Mouse (Mus musculus) heart, embryonic 11.5 days (tissue): ENCODE measurements at regions not wholly inside any gene's neighbourhood (a gene's known extent, or its start where the extent isn't known, plus 50 kb on each side); places are given as distances from the start of the nearest gene placed in this dataset.

ENCODE experiments used
- ATAC-seq: fragments of 200-750 bp; cut with Nextera tagmentation; replicated peaks from 2 replicates; pipeline ENCODE4 v1.8.0; 2017; ENCODE audit warnings: moderate library complexity; ENCODE audit not compliant: insufficient number of reproducible peaks, low FRiP score, low TSS enrichment
- H3K27ac ChIP-seq: fragments of 300-500 bp; sonication (generic); 2 replicates; pipeline ENCODE4 v1.5.1; 2014; ENCODE audit warnings: mild to moderate bottlenecking, low read depth, low read length
- H3K27me3 ChIP-seq: fragments of 300-500 bp; sonication (generic); 2 replicates; pipeline ENCODE4 v1.6.1; 2014; ENCODE audit warnings: mild to moderate bottlenecking, low read length, mixed read lengths; ENCODE audit not compliant: control insufficient read depth, insufficient read depth
- H3K36me3 ChIP-seq: fragments of 300-500 bp; sonication (generic); 2 replicates; pipeline ENCODE4 v1.6.1; 2014; ENCODE audit warnings: mild to moderate bottlenecking, low read length, moderate library complexity, mixed read lengths; ENCODE audit not compliant: control insufficient read depth, insufficient read depth
- H3K4me1 ChIP-seq: fragments of 300-500 bp; sonication (generic); 2 replicates; pipeline ENCODE4 v1.6.1; 2014; ENCODE audit warnings: low read length; ENCODE audit not compliant: control insufficient read depth, insufficient read depth
- H3K4me2 ChIP-seq: fragments of 300-500 bp; sonication (generic); 2 replicates; pipeline ENCODE4 v1.6.1; 2014; ENCODE audit warnings: mild to moderate bottlenecking, moderate library complexity
- H3K4me3 ChIP-seq: fragments of 300-500 bp; sonication (generic); 2 replicates; pipeline ENCODE4 v1.5.1; 2014; ENCODE audit warnings: low read depth, low read length
- H3K9ac ChIP-seq: fragments of 300-500 bp; sonication (generic); 2 replicates; pipeline ENCODE4 v1.6.1; 2014; ENCODE audit warnings: mild to moderate bottlenecking, low read depth, low read length, moderate library complexity
- H3K9me3 ChIP-seq: fragments of 300-500 bp; sonication (generic); replicated peaks from 2 replicates; pipeline ENCODE4 v1.6.1; 2016; ENCODE audit warnings: low read length; ENCODE audit not compliant: control insufficient read depth
- WGBS: fragments of 180-500 bp; shearing (Covaris S2); extraction: QIAGEN DNeasy Blood & Tissue Kit; methylation state at CpG from one replicate; pipeline ENCODE4 v1.1.7; 2014; ENCODE audit not compliant: insufficient replicate concordance; 5-methylcytosine and 5-hydroxymethylcytosine counted together

DNA sequence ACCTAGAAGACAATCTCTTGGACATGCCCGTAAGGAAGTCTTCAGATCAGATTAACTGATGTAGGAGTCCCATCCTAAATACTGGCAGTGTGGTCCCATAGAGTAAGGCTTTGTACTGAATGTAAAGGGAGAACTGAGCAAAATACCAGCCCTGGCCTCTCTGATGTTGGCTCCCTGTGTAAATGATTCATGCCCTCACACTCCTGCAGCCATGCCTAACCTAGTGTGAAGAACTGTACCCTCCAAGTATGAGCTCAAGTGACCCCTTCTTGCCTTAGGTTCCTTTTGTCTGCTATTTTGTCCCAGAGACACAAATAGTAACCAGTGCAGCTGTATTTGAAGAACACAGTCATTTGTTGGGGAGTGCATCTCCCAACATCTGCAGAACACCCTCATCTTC lies 342.4 kb upstream of the Cdh4 start:
- WGBS = 71% methylated on average over 1 of the region's 1 CpGs
- Histone ChIP-seq H3K9ac (no peak overlapping the region), H3K36me3 (no peaks in the 10 kb centered on the region), H3K4me3 (no peak overlapping the region), H3K4me1 (no peaks in the 10 kb centered on the region), H3K27ac (no peak overlapping the region), H3K9me3 (no peaks in the 10 kb centered on the region), H3K4me2 (no peak overlapping the region), H3K27me3 (no peaks in the 10 kb centered on the region)
- ATAC-seq = no peak

DNA sequence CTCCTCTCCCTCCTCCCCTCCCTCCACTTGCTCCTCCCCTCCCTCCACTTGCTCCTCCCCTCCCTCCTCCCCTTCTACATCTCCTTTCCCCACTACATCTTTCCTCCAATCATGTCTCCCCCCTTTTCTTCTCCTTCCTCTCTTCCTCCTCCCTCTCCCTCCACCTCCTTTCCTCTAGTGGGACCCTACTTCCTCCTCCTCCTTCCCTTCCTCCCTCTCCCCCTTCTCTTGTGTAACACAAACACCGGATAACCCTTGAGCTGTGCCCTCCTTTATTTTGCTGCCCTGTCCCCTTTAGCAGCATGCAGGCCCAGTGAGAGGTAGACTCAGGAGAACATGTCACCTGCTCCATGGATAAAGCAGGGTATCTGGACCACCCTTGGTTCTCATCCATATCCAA lies 339.1 kb upstream of the Cdh4 start:
- Histone ChIP-seq H3K4me1 (no peaks in the 10 kb centered on the region), H3K27me3 (no peaks in the 10 kb centered on the region), H3K4me3 (no peak overlapping the region), H3K9me3 (no peaks in the 10 kb centered on the region), H3K27ac (no peak overlapping the region), H3K9ac (no peak overlapping the region), H3K4me2 (no peak overlapping the region), H3K36me3 (no peaks in the 10 kb centered on the region)
- ATAC-seq = no peak
- 65% methylated on average over 1 of the region's 1 CpGs for WGBS

DNA sequence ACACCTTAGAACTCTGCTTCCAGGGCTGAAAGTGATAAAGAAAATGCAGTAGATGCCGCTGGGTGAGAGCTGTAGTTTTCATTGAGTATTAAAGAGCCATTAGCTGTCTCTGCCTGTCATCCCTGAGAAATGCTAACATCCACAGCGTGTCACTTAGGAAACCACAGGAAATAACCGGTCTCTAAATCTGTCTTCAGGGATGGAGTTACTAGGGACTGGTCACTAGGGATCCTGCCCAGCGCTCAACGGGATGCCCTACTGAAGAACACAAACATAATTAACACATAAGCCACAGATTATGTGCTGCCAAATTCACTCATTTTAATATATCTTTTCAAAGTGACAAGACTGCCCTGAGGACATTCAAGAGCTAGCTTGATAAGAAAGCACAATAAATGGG lies 329.3 kb upstream of the Cdh4 start:
- no peak for ATAC-seq
- WGBS = 49% methylated on average over 5 of the region's 5 CpGs
- H3K4me1 ChIP-seq = no peaks in the 10 kb centered on the region

DNA sequence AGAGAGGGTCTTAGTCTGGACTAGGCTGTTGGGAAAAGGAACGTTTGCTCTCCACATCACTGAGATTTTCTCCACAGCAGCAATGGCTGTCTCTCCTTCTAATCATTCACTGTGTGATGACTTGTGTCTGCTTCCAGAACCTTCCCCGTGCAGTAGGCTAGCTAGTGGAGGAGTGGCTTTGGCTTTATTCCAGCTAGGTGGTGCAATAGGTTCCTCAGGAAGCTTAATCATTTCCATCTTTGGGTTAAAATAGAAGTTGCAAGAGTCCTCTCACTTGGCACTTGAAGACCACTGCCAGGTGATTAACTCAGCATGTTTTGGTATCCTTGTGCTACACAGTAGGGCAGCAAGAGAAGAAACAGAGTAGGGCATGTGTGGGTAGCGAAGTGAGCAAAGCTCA lies 314.2 kb upstream of the Cdh4 start:
- no peak overlapping the region for H3K27ac ChIP-seq
- no peaks in the 10 kb centered on the region for H3K4me1 ChIP-seq
- ATAC-seq = no peak
- H3K4me3 ChIP-seq = no peak overlapping the region
- no peaks in the 10 kb centered on the region for H3K9me3 ChIP-seq
- no peak overlapping the region for H3K4me2 ChIP-seq
- no peaks in the 10 kb centered on the region for H3K27me3 ChIP-seq
- no peak overlapping the region for H3K9ac ChIP-seq
- H3K36me3 ChIP-seq = no peaks in the 10 kb centered on the region
- WGBS = 70% methylated on average over 3 of the region's 3 CpGs

More for the DNA sequence above, 329.3 kb upstream of the Cdh4 start:
- H3K27ac ChIP-seq = no peak overlapping the region
- no peak overlapping the region for H3K4me3 ChIP-seq
- H3K36me3 ChIP-seq = no peaks in the 10 kb centered on the region
- no peak overlapping the region for H3K9ac ChIP-seq
- no peaks in the 10 kb centered on the region for H3K27me3 ChIP-seq
- no peak overlapping the region for H3K4me2 ChIP-seq
- no peaks in the 10 kb centered on the region for H3K9me3 ChIP-seq

DNA sequence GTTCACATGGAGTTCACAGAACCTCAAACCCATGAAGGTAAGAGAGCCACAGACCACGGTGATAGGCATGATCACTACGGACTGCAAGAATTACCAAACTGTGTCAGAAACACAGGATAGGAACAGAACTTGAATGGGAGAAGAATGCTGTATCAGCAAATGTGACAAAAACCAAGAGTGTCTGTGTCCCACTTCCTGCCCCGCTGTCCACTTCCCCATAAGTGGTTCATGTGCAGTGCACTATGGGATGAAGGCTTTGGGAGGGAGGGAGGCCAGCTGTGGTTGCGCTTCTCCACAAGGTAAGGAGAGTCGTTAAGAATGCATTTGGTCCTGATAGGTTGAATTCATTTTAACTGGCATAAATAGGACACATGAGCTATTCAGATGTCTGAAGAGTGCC lies 313.8 kb upstream of the Cdh4 start:
- Histone ChIP-seq H3K4me3 (no peak overlapping the region), H3K27me3 (no peaks in the 10 kb centered on the region), H3K9ac (no peak overlapping the region), H3K27ac (no peak overlapping the region), H3K4me2 (no peak overlapping the region), H3K36me3 (no peaks in the 10 kb centered on the region), H3K9me3 (no peaks in the 10 kb centered on the region), H3K4me1 (no peaks in the 10 kb centered on the region)
- WGBS = 79% methylated on average over 5 of the region's 5 CpGs
- no peak for ATAC-seq

DNA sequence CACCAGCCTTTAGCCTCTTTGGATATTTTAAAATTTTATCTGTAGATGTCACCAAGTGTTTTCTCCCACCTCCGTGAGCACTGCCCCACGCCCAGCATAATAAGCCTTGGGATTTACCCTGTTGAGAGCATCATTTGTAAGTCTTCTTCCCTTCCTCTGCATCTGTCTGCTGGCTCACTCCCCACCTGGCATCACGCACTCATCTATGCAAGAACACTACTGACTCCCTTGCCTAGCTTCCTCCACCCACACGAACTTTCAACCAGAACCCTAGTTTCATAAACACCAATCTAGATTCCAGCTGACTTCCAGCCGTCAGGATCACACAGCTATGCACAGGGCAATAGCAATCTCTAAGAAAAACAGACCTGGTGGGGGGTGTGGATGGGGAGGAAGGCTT lies 311.2 kb upstream of the Cdh4 start:
- Histone ChIP-seq H3K36me3 (no peaks in the 10 kb centered on the region), H3K9me3 (no peaks in the 10 kb centered on the region), H3K4me3 (no peak overlapping the region), H3K4me1 (no peaks in the 10 kb centered on the region), H3K27ac (no peak overlapping the region), H3K9ac (no peak overlapping the region), H3K4me2 (no peak overlapping the region), H3K27me3 (no peaks in the 10 kb centered on the region)
- 67% methylated on average over 5 of the region's 5 CpGs for WGBS
- no peak for ATAC-seq

DNA sequence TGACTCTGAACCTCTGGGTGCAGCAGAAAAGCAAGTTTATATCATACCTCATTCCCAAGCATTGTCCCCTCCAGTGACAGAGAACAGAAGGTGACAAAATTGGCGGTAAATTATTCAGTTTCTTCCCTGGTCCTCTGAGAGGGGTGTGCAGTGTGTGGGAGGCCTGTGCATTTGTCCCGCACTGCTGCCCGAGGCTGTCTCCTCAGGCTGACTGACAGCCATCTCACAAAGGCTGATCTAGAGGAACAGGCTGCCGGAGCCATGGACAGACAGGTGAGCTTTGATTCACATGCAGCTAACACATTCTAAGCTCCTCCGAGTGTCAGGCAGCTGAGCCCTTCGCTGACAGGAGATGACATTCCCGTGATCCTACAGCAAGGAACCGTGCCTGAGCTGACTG lies 299.9 kb upstream of the Cdh4 start:
- 75% methylated on average over 8 of the region's 8 CpGs for WGBS
- Histone ChIP-seq H3K4me2 (no peak overlapping the region), H3K9me3 (no peaks in the 10 kb centered on the region), H3K9ac (no peak overlapping the region), H3K4me3 (no peak overlapping the region), H3K4me1 (no peaks in the 10 kb centered on the region), H3K27ac (no peak overlapping the region), H3K36me3 (no peaks in the 10 kb centered on the region), H3K27me3 (no peaks in the 10 kb centered on the region)
- ATAC-seq = no peak

DNA sequence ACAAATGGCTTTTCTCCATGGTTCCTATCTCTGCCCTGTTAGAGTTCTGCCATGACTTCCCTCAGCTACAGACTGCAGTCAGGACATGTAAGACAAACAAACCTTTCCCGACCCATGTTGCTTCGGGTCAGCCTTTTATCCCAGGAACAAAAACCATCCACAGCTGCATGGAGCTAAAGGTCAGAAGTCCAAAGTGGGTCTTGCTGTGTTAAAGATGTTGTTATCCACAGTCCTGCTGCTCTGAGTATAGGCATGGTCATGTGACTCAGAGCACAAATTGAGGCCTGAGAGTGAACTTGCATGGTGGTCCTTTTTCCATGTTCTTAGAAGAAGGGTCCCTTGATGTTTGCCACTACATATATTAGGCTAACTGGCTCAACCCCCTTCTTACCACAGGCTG lies 296.5 kb upstream of the Cdh4 start:
- ATAC-seq = no peak
- no peak overlapping the region for H3K4me3 ChIP-seq
- H3K4me1 ChIP-seq = no peaks in the 10 kb centered on the region
- H3K9me3 ChIP-seq = no peaks in the 10 kb centered on the region
- no peaks in the 10 kb centered on the region for H3K27me3 ChIP-seq
- H3K4me2 ChIP-seq = no peak overlapping the region
- no peaks in the 10 kb centered on the region for H3K36me3 ChIP-seq
- 67% methylated on average over 2 of the region's 2 CpGs for WGBS
- H3K27ac ChIP-seq = no peak overlapping the region
- no peak overlapping the region for H3K9ac ChIP-seq

DNA sequence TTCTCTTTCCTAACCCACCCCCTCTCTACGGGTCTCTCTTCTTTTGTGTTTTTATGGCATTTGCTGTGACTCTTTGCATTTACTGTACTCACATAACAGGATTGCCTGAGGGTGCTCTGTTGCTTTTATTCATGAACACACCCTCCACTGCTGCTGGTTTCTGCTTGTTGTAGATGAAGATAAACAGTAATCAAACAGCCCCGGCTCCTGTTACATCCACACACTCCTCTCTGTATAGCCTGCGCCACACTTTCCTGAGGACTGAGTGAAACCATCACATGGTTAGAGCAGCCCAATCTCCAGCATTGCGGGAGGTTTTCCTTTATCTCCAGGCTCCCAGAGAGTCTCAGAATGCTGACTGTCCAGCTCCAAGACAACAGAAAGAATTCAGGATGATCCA lies 296.0 kb upstream of the Cdh4 start:
- 43% methylated on average over 4 of the region's 4 CpGs for WGBS
- ATAC-seq = no peak
- no peaks in the 10 kb centered on the region for H3K9me3 ChIP-seq
- H3K27ac ChIP-seq = no peak overlapping the region
- H3K36me3 ChIP-seq = no peaks in the 10 kb centered on the region
- H3K27me3 ChIP-seq = no peaks in the 10 kb centered on the region
- no peaks in the 10 kb centered on the region for H3K4me1 ChIP-seq
- H3K4me3 ChIP-seq = no peak overlapping the region
- no peak overlapping the region for H3K4me2 ChIP-seq
- no peak overlapping the region for H3K9ac ChIP-seq
